Mouse (Mus musculus) mouse embryonic stem cell (cell line): ENCODE data around the gene Zfand5.
"Not testable (repeated sequence)": the region's sequence is repeated elsewhere in the genome, so short reads cannot be mapped to it uniquely, and the experiment has no call there.

Experiments
- in situ Hi-C, 2 experiments: fragments of 300-500 bp; cut with MboI; formaldehyde crosslinking; loops; 1 replicate in 1 of 2; 3 replicates in 1 of 2; pipeline ENCODE4 v1.14.3; 2019 to 2020; ENCODE audit warnings: low sequenced_read_pairs in 2 of 2, low pct_unique_long_range_greater_than_20kb in 1 of 2, mixed read lengths in 1 of 2; ENCODE audit not compliant: unreplicated experiment in 1 of 2

Gene Zfand5

GRCm38 (mm10) chr19:21271741-21272654 is at the start of gene Zfand5:
Gene Zfand5, plus strand, starts transcription at chr19:21272278.
- in situ Hi-C loops = no loop called here

- in situ Hi-C loops = no loop called here
Observed at GRCm38 (mm10) chr19:21227131-21227530, 44.9 kb upstream of the Zfand5 start.

GRCm38 (mm10) chr19:21227754-21228153 is 44.3 kb upstream of the Zfand5 start:
- in situ Hi-C loops = no loop called here

DNA sequence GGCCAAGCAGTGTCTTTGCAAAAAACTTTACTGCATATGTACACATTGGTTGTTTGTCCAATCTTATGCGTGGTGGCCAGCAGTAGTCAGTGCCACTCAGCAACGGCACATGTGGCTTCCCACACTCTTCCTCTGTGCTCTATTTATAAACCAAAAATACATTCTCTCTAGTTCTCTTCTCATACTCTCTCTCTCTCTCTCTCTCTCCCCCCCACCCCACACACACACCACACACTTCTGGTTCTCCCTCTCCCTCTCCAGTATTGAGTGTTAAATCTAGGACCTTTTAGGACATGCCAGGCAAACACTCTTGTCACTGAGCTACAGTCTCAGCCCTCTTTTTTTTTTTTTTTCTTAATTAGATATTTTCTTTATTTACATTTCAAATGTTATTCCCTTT is 23.3 kb upstream of the Zfand5 start:
- in situ Hi-C loops = not testable (repeated sequence)

DNA sequence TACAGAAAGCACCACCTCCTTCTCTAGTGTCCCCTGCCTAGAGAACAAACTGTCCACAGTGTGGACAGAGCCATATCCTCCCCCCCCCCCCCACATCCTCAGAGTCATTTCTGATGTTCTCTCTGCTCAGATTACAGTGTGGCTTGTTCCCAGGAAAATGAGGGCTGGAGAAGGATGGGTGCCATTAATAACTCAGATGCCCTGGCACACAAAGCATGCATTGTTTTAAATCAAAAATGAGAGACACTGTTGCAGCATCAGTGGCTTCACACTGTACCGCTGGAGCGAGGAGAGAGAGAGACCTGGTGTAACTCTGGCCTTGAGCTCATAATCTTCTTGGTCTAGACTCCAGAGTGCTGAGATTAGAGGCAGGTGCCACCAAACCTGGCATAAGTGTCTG is 18.2 kb upstream of the Zfand5 start:
- in situ Hi-C loops = no loop called here

DNA sequence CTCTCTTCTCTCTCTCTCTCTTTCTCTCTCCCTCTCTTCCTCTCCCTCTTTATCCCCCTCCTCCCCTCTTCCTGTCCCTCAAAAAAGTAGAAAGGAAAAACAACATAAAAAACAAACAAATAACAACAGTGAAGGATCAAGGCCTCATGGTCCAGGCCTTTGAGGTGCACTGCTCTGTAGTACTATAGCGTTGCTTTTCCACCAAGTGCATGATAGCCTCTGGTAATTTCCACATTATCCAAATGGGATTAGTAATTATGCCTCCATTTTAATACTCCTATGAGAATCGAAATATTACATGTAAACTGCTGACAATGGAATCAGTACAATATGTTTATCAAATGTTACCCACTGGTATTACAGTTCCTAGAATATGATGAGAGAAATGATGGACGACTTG is 16.2 kb upstream of the Zfand5 start:
- in situ Hi-C loops = no loop called here

GRCm38 (mm10) chr19:21259453-21259852 is 12.6 kb upstream of the Zfand5 start:
- in situ Hi-C loops = no loop called here

GRCm38 (mm10) chr19:21260280-21260679 is 11.8 kb upstream of the Zfand5 start:
- in situ Hi-C loops = no loop called here

GRCm38 (mm10) chr19:21271186-21271585 is 892 bp upstream of the Zfand5 start:
- in situ Hi-C loops = no loop called here

- in situ Hi-C loops = no loop called here
Observed at GRCm38 (mm10) chr19:21272655-21273284, 692 bp downstream of the Zfand5 start.

DNA sequence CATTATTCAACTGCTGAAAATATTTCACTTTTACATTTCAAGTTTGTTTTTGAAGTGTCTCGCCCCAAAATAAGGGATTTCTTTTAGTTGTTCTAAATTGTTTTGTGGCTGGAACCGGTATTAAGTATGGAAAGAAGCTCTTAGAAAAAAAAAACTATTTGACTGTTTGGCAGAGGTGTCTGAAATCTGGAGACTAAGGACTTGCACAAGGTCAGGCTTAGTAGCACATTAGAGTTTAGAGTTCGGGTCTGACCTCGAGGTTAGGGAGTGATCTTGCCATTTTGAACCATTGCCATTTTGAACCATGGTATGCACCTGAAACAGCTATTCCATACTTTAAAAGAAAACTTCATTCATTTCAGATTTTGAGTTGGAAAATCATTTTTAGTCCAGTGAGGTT is 1.4 kb downstream of the Zfand5 start:
- in situ Hi-C loops = no loop called here

DNA sequence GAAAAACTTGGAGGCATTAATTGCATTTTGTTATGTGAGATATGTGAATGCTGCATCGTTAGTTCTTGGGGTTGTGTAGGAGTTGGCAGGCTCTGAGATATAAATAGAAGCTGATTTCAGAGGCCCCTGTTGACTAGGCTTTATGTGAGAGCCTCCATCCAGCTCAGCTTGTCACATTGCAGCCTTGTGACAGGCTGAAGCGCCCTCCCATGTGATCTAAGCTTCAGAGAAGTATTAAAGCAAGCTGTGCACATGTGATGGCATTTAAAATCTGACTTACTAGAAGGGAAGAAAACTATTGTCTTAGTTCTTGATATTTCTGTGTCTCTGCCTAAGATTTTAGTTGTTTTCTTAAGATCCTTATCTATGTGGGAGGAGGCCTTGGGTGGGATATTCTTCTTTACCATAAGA is 2.1 kb downstream of the Zfand5 start:
- in situ Hi-C loops = no loop called here

- in situ Hi-C loops = no loop called here
Observed at GRCm38 (mm10) chr19:21274714-21275113, 2.6 kb downstream of the Zfand5 start.

DNA sequence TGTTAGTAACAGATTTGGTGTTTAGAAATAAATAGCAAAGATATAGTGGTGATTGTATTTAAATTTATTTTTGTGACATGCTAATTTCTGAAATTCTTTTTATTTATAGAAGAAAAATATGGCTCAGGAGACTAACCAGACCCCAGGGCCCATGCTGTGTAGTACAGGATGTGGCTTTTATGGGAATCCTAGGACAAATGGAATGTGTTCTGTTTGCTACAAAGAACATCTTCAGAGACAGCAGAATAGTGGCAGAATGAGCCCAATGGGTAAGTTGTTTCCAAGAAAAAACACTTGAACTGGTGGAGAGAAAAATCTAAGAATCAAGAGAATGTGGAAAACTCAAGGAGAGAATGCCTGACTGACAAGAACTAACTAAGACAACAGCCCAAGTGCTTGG is 4.2 kb downstream of the Zfand5 start:
- in situ Hi-C loops = no loop called here

GRCm38 (mm10) chr19:21286421-21287097 is 14.5 kb downstream of the Zfand5 start:
- in situ Hi-C loops = no loop called here

GRCm38 (mm10) chr19:21297411-21297810 is 25.3 kb downstream of the Zfand5 start:
- in situ Hi-C loops = no loop called here

DNA sequence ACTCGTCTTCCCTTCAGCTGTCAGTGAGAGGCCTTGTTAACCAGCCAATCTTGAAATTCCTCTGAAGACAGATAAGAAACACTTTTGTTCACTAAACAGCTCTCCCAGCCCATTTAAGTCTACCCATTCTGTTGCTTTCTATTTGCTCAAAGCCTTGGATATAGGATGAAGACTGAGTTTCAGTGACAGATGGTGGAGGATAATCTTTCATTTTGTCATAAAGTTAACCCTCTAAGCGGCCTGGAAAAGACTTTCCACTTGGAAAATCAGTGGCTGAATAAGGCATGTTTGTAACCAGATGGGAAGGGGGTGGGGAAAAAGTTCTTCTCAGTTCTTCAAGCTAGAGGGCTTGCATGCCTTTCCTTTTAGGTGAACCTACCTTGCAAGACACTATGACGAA is 29.7 kb downstream of the Zfand5 start:
- in situ Hi-C loops = no loop called here

DNA sequence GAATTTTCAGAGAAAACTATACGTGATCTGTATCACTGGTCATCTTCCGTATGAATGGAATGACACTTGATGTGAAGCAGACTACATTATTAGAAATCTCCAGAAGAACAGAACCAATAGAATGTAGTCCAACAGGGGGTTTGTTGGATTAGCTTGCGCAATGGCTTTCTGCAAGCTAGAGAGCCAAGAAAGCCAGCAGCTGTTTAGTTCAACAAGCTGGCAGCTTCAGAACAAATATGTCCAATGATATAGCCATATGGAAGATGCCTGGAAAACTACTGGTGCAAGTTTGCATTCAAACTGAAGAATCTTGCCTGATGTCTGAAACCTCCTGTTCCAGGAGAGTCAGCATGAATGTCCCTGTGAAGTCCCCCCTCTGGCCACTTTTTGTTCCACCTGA is 35.7 kb downstream of the Zfand5 start:
- in situ Hi-C loops = no loop called here

GRCm38 (mm10) chr19:21310364-21310763 is 38.3 kb downstream of the Zfand5 start:
- in situ Hi-C loops = not testable (repeated sequence)
